Mouse (Mus musculus) C2C12 (cell line): ENCODE measurements around the gene Sept4.

Experiments used
- CEBPB ChIP-seq: IDR thresholded peaks from one replicate; pipeline ENCODE4 v1.6.1; 2011; ENCODE audit warnings: low read depth, mild to moderate bottlenecking, control low read depth, moderate library complexity
- CTCF ChIP-seq: IDR thresholded peaks from one replicate; pipeline ENCODE4 v1.5.1; 2011; ENCODE audit not compliant: control insufficient read depth, insufficient read depth, insufficient read length
- FOSL1 ChIP-seq: IDR thresholded peaks from one replicate; pipeline ENCODE4 v1.8.0; 2011; ENCODE audit warnings: mild to moderate bottlenecking, low read length; ENCODE audit not compliant: poor library complexity, insufficient read depth, severe bottlenecking
- MAX ChIP-seq: IDR thresholded peaks from one replicate; pipeline ENCODE4 v1.6.1; 2011; ENCODE audit warnings: mild to moderate bottlenecking, control low read depth
- MYOG ChIP-seq: IDR thresholded peaks from one replicate; pipeline ENCODE4 v1.6.1; 2011; ENCODE audit not compliant: control insufficient read depth, insufficient read length; ENCODE audit errors: extremely low read depth
- USF1 ChIP-seq: IDR thresholded peaks from one replicate; pipeline ENCODE4 v1.6.1; 2011; ENCODE audit warnings: low read depth, mild to moderate bottlenecking, control low read depth, moderate library complexity

GRCm38 (mm10) chr11:87595976-87596375, 27.3 kb downstream of the Sept4 start:
- no peak for TF ChIP-seq CTCF
- TF ChIP-seq MYOG, result no peak
- TF ChIP-seq USF1, result no peak
- TF ChIP-seq MAX, result no peak
- no peak for TF ChIP-seq FOSL1
- TF ChIP-seq CEBPB, result no peak
